Mouse (Mus musculus) neural tube, embryonic 12.5 days (tissue): ENCODE measurements around the gene Ptgs1. TPM values are rescaled to one million over a fixed set of nuclear protein-coding genes. Genes with fewer than 3 reads are reported as not detected.

Experiments
- ATAC-seq: fragments of 200-750 bp; cut with Nextera tagmentation; 2 replicates; pipeline ENCODE4 v1.8.0; 2017; ENCODE audit warnings: low read depth, mild to moderate bottlenecking, moderate TSS enrichment, moderate library complexity; ENCODE audit not compliant: low FRiP score
- H3K27ac ChIP-seq: fragments of 300-500 bp; sonication (generic); 2 replicates; pipeline ENCODE4 v1.5.1; 2016
- H3K27me3 ChIP-seq: fragments of 300-500 bp; sonication (generic); replicated peaks from 2 replicates; pipeline ENCODE4 v1.6.1; 2016; ENCODE audit warnings: mild to moderate bottlenecking
- H3K36me3 ChIP-seq: fragments of 300-500 bp; sonication (generic); 2 replicates; pipeline ENCODE4 v1.6.1; 2016; ENCODE audit warnings: mild to moderate bottlenecking
- H3K4me1 ChIP-seq: fragments of 300-500 bp; sonication (generic); 2 replicates; pipeline ENCODE4 v1.6.1; 2016
- H3K4me2 ChIP-seq: fragments of 300-500 bp; sonication (generic); replicated peaks from 2 replicates; pipeline ENCODE4 v1.6.1; 2016; ENCODE audit warnings: mild to moderate bottlenecking
- H3K4me3 ChIP-seq: fragments of 300-500 bp; sonication (generic); 2 replicates; pipeline ENCODE4 v1.5.1; 2016
- H3K9ac ChIP-seq: fragments of 300-500 bp; sonication (generic); 2 replicates; pipeline ENCODE4 v1.6.1; 2016; ENCODE audit warnings: mild to moderate bottlenecking
- H3K9me3 ChIP-seq: fragments of 300-500 bp; sonication (generic); 2 replicates; pipeline ENCODE4 v1.6.1; 2016; ENCODE audit warnings: mild to moderate bottlenecking
- WGBS: fragments of 180-500 bp; shearing (Covaris S2); methylation state at CpG from one replicate; pipeline ENCODE4 v1.1.7; 2016; 5-methylcytosine and 5-hydroxymethylcytosine counted together
- polyA plus RNA-seq: library from polyadenylated mRNA; unstranded; fragments of >200 nt; fragmentation: Nextera tagmentation; extraction: Ambion mirVana; gene quantifications from 2 replicates; pipeline ENCODE4 v1.2.1, GENCODE M21; 2016

The Ptgs1 gene
- polyA plus RNA-seq, 1 experiment from 2014 or later, result 6.9 TPM

DNA sequence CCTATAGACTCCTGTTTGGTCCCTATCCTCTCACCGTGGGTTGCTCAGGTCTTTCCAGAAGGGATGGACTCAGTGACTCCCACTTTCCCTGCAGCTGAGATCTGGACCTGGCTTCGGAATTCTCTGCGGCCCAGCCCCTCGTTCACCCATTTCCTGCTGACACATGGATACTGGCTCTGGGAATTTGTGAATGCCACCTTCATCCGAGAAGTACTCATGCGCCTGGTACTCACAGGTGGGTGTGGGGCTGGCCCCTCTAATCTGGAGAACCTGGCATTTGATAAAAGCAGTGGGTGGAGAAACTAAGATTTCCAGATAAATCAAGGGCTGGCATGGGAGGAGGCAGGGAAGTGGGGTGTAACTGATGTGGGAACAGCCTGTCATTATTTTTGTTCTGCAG, 7.3 kb downstream of the Ptgs1 start:
- WGBS, result 93% methylated on average over 6 of the region's 6 CpGs
- Histone ChIP-seq H3K27ac (no peak overlapping the region), H3K27me3 (no peaks in the 10 kb centered on the region), H3K4me3 (no peak overlapping the region), H3K9me3 (no peaks in the 10 kb centered on the region), H3K4me1 (no peaks in the 10 kb centered on the region), H3K9ac (no peak overlapping the region), H3K36me3 (no peaks in the 10 kb centered on the region), H3K4me2 (no peak overlapping the region)
- no peak for ATAC-seq

DNA sequence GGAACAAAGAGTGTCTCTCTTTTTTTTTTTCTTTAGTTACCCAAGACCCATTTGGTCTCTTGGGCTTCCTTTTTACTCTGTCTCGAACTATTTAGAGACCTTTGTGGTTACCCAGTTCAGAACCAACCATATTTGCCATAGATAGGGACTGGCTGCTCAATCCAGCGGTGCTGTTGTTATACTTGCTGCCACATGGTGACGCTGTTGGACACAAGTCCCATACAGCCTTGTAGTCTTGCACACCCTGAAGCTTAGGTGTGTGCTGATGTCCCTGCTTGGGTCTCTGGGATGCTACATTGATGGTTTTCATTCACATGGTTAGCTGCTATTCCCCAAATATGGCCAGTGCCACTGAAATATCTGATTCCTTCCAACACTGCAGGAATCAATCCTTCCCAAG, 8.2 kb downstream of the Ptgs1 start:
- Histone ChIP-seq H3K9me3 (no peaks in the 10 kb centered on the region), H3K27ac (no peak overlapping the region), H3K4me3 (no peak overlapping the region), H3K4me2 (no peak overlapping the region), H3K36me3 (no peaks in the 10 kb centered on the region), H3K4me1 (no peaks in the 10 kb centered on the region), H3K9ac (no peak overlapping the region), H3K27me3 (no peaks in the 10 kb centered on the region)
- 78% methylated on average over 3 of the region's 3 CpGs for WGBS
- ATAC-seq, result no peak

DNA sequence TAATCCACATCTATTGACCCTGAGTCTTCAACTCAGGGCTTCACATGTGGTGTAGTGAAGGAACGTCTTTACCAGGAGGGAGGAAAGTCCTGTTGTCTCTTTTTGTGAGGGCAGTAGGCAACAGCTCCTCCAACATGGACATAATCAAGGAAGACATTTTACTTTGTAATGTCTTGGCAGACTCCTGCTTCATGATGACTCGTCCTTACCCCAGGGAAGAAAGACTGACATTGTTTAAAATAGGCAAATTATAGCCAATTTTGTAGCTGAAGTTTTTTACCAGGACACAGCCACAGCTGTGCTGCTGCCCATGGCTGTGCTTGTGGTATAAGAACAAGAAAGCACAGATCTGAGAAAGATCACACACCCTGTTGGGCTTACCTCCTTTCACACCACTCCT, 8.7 kb downstream of the Ptgs1 start:
- Histone ChIP-seq H3K4me1 (no peaks in the 10 kb centered on the region), H3K36me3 (no peaks in the 10 kb centered on the region), H3K9ac (no peak overlapping the region), H3K9me3 (no peaks in the 10 kb centered on the region), H3K4me2 (no peak overlapping the region), H3K27me3 (no peaks in the 10 kb centered on the region), H3K27ac (no peak overlapping the region), H3K4me3 (no peak overlapping the region)
- WGBS, result 88% methylated on average over 2 of the region's 2 CpGs
- ATAC-seq, result no peak

DNA sequence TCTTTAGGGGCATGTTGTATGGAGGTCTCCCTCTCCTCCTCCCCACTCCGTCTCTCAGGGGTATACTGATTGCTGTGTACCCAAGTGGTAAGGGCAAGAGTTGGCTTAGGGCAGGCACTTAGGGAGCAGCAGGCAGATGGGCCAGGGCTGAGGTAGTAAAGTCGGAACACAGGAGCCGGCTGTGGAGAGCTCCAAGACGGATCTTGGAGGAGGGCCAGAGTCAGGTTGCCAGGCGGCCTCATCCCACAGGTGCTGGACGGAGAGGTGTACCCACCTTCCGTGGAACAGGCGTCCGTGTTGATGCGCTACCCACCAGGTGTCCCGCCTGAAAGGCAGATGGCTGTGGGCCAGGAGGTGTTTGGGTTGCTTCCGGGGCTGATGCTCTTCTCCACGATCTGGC, 12.3 kb downstream of the Ptgs1 start:
- Histone ChIP-seq H3K4me2 (no peak overlapping the region), H3K9me3 (no peaks in the 10 kb centered on the region), H3K27me3 (no peaks in the 10 kb centered on the region), H3K27ac (no peak overlapping the region), H3K9ac (no peak overlapping the region), H3K4me3 (no peak overlapping the region), H3K36me3 (no peaks in the 10 kb centered on the region), H3K4me1 (no peaks in the 10 kb centered on the region)
- WGBS, result 90% methylated on average over 13 of the region's 13 CpGs
- ATAC-seq, result no peak

DNA sequence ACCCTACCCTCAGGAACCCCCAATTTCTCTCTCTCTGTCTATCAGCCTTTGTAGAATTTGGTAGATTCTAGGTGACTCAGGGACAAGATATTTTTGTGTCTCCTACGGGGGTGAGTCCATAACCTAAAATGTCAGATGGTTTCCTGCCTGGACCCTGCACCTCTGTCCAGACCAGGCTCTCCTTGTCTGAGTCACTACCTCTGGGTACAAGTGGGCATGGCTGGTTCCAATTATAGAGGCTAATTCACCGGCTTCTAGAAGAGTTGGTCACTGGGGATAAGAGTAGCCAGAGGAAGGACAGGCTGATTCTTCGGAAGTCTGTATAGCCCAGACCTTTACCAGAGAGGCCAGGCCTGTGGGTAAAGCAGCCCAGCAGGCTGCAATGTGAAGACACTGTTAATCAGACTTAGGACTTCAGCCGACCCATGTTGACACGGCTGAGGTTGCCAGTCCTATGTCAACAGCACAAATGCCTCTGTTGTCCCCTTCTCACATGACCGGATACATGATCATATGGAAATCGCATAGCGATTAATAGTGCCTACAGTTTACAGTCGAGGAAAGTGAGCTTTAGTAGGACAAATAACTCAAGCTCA, 13.2 kb downstream of the Ptgs1 start:
- Histone ChIP-seq H3K27me3 (no peaks in the 10 kb centered on the region), H3K4me1 (no peaks in the 10 kb centered on the region), H3K4me3 (no peak overlapping the region), H3K27ac (no peak overlapping the region), H3K9ac (no peak overlapping the region), H3K9me3 (no peaks in the 10 kb centered on the region), H3K36me3 (no peaks in the 10 kb centered on the region), H3K4me2 (no peak overlapping the region)
- no peak for ATAC-seq
- WGBS, result 92% methylated on average over 9 of the region's 9 CpGs

DNA sequence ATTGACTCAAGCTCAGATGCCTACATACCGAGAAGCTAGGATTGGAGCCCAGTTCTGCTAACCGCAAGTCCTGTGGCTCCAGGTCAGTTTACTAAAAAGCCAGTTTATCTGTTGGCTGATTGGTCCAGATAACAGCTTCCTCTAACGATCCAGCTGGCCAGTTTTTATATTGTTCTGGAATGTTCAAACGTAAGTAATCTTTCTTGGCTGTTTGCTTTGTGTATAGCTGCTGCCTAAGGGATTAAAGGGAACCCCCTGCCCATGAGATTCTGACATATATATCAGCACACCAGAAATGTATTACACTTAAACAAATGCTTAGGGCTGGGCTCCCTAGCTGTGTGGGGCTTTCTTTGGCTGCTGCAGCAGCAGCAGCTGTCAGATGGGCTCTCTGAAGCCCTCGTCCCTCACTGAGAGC, 13.7 kb downstream of the Ptgs1 start:
- no peak for ATAC-seq
- H3K9ac ChIP-seq, result no peak overlapping the region
- H3K4me2 ChIP-seq, result no peak overlapping the region
- no peaks in the 10 kb centered on the region for H3K9me3 ChIP-seq
- H3K27me3 ChIP-seq, result no peaks in the 10 kb centered on the region
- no peaks in the 10 kb centered on the region for H3K4me1 ChIP-seq
- no peaks in the 10 kb centered on the region for H3K36me3 ChIP-seq
- no peak overlapping the region for H3K27ac ChIP-seq
- no peak overlapping the region for H3K4me3 ChIP-seq
- 80% methylated on average over 5 of the region's 5 CpGs for WGBS

DNA sequence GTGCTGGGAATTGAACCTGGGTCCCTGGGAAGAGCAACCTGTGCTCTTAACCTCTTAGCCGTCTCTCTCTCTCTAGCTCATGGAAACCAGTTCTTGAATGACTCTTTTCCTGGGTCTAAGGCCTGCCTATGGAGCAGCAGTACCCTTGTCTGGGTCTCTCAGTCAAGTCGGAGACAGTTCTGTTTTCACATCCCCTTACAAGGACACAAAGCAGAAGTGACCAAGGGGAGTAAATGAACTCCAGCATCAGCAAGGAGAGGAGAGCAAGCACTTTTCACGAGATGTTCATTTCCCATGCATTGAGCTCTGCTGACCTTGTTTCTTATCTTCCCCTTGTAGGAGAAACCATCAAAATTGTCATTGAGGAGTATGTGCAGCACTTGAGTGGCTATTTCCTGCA, 14.5 kb downstream of the Ptgs1 start:
- Histone ChIP-seq H3K9me3 (no peaks in the 10 kb centered on the region), H3K27me3 (no peaks in the 10 kb centered on the region), H3K9ac (no peak overlapping the region), H3K36me3 (no peaks in the 10 kb centered on the region), H3K4me2 (no peak overlapping the region), H3K4me1 (no peaks in the 10 kb centered on the region), H3K4me3 (no peak overlapping the region), H3K27ac (no peak overlapping the region)
- WGBS, result 85% methylated on average over 3 of the region's 3 CpGs
- ATAC-seq, result no peak

DNA sequence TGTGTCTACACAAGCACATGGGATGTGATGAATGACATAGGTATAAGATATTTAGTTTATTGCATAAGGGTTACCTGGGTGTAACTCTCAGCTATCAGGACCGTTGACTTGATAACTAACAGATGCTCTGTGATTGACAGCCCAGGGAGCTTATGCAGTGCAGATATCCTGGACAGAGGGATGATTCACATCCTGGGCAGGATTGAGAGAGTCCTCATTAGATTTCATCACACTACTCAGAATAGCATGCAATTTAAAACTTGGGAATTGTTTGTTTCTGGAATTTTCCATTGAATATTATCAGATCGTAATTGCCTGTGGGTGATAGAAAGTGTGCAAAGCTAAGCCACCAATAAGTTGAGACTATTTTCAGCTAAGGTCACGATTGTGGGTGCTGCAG, 17.7 kb downstream of the Ptgs1 start:
- Histone ChIP-seq H3K4me3 (no peak overlapping the region), H3K4me1 (no peaks in the 10 kb centered on the region)
- 86% methylated on average over 3 of the region's 3 CpGs for WGBS

DNA sequence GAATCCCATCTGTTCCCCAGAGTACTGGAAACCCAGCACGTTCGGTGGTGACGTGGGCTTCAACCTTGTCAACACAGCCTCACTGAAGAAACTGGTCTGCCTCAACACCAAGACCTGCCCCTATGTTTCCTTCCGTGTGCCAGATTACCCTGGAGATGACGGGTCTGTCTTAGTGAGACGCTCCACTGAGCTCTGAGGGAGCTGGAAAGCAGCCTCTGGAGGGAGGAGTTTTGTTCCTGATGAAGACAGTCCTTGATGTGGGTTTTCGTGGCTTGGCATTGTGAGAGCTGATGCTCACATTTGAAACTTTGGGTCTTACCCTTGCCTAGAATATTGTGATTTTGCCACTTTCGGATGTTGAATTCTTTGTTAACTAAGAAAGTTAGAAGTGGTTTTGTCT, 20.9 kb downstream of the Ptgs1 start:
- H3K4me2 ChIP-seq, result no peak overlapping the region
- 88% methylated on average over 8 of the region's 8 CpGs for whole genome bisulfite sequencing
- no peak overlapping the region for H3K4me3 ChIP-seq
- H3K27ac ChIP-seq, result no peak overlapping the region
- ATAC-seq, result no peak
- no peaks in the 10 kb centered on the region for H3K9me3 ChIP-seq
- no peaks in the 10 kb centered on the region for H3K27me3 ChIP-seq
- H3K4me1 ChIP-seq, result no peaks in the 10 kb centered on the region
- H3K36me3 ChIP-seq, result no peaks in the 10 kb centered on the region
- H3K9ac ChIP-seq, result no peak overlapping the region

More for the DNA sequence above, 17.7 kb downstream of the Ptgs1 start:
- no peak for ATAC-seq
- no peak overlapping the region for H3K4me2 ChIP-seq
- H3K27me3 ChIP-seq, result no peaks in the 10 kb centered on the region
- H3K36me3 ChIP-seq, result no peaks in the 10 kb centered on the region
- H3K9ac ChIP-seq, result no peak overlapping the region
- H3K9me3 ChIP-seq, result no peaks in the 10 kb centered on the region
- H3K27ac ChIP-seq, result no peak overlapping the region

DNA sequence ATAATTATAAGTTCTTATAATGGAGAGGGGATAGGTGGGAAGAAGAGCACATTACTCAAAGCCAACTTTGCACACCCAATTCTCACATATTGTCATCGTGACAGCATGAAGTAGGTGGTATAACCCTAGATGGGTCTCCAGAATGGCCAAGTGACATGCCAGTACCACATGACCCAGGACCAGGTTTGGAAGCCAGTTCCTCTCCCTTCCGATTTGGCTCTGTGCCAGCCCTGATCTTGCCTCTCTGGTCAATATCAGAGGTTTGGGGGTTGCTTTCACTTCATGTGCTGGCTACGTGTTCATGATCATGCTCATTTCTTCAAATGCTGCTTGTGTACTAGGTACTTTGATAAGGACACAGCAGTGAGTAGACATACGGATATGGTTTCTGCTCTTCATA, 22.3 kb downstream of the Ptgs1 start:
- Histone ChIP-seq H3K27me3 (no peaks in the 10 kb centered on the region), H3K9ac (no peak overlapping the region), H3K4me1 (no peaks in the 10 kb centered on the region), H3K4me3 (no peak overlapping the region), H3K36me3 (no peaks in the 10 kb centered on the region), H3K27ac (no peak overlapping the region), H3K4me2 (no peak overlapping the region), H3K9me3 (no peaks in the 10 kb centered on the region)
- WGBS, result 91% methylated on average over 4 of the region's 4 CpGs
- no peak for ATAC-seq

DNA sequence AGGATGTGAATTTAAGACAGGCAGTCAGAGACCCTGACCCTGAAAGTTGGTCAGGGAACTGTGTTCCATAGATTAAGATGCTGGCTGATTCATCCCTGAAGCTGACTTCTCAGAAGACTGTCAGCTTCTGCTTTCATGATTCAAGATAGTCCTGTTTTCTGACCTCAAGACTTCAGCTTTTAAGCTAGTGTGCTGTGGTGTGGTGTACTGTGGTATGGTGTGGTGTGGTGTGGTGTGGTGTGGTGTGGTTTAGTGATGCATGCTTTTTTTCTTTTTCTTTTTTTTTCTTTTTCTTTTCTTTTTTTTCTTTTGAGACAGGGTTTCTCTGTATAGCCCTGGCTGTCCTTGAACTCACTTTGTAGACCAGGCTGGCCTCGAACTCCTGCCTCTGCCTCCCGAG, 24.2 kb downstream of the Ptgs1 start:
- H3K4me1 ChIP-seq, result no peaks in the 10 kb centered on the region
- H3K27ac ChIP-seq, result no peak overlapping the region
- no peak overlapping the region for H3K4me3 ChIP-seq
- H3K27me3 ChIP-seq, result no peaks in the 10 kb centered on the region
- H3K36me3 ChIP-seq, result no peaks in the 10 kb centered on the region
- 72% methylated on average over 2 of the region's 2 CpGs for WGBS
- no peak overlapping the region for H3K4me2 ChIP-seq
- no peak overlapping the region for H3K9ac ChIP-seq
- ATAC-seq, result no peak
- H3K9me3 ChIP-seq, result no peaks in the 10 kb centered on the region

DNA sequence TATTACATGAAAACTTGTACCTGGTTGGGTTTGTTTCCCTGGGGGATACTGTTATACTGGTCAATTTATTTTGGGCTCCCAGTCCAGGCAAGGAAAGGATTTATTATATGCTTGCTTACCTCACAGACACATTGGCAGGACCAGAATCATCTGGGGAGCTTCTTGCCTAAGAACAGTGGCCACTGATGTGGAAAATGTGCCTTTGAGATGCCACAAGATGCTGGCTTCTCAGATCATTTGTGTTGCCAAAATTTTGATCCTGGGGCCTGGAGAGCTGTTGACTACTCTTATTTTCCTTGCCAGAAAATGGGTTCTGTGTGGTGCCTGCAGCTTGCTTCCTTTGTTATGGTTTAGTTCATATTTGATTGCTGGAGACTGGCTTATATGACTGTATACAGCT, 26.7 kb downstream of the Ptgs1 start:
- Histone ChIP-seq H3K27me3 (no peaks in the 10 kb centered on the region), H3K9me3 (no peaks in the 10 kb centered on the region), H3K4me3 (no peak overlapping the region), H3K9ac (no peak overlapping the region), H3K27ac (no peak overlapping the region), H3K4me2 (no peak overlapping the region), H3K36me3 (no peaks in the 10 kb centered on the region), H3K4me1 (no peaks in the 10 kb centered on the region)
- ATAC-seq, result no peak

DNA sequence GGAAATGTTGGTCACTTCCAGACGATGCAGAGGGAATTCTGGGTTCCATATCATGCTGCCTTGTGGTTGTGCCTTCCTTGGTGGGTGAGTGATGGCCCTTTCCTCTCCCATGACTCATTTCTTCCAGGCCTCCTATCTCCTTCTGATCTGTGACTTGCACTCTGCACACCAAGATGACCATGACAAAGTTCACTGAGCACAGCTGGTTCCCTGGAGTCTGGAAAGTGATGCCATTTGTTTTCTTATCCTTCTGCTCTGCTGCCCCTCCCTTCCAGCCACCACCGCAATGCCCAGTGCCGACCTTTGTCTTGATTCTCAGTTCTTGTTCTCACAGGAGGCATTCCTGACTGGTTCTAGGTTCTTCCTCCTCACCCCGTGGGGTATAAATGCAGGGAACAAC, 29.2 kb downstream of the Ptgs1 start:
- H3K27me3 ChIP-seq, result no peaks in the 10 kb centered on the region
- H3K27ac ChIP-seq, result no peak overlapping the region
- no peak overlapping the region for H3K4me2 ChIP-seq
- H3K4me3 ChIP-seq, result no peak overlapping the region
- no peaks in the 10 kb centered on the region for H3K4me1 ChIP-seq
- no peak overlapping the region for H3K9ac ChIP-seq
- WGBS, result 63% methylated on average over 4 of the region's 4 CpGs
- H3K9me3 ChIP-seq, result no peaks in the 10 kb centered on the region
- ATAC-seq, result no peak
- H3K36me3 ChIP-seq, result no peaks in the 10 kb centered on the region
